Mouse (Mus musculus) MEL (cell line): Measurements from ENCODE around the gene Unc13c. TPM values are rescaled to one million over a fixed set of nuclear protein-coding genes. Genes with fewer than 3 reads are reported as not detected.

ENCODE experiments used
- DNase-seq: peaks from one replicate; pipeline ENCODE4 v3.0.0; 2011; ENCODE audit warnings: low read depth, low spot score
- H3K27ac ChIP-seq: 2 replicates; pipeline ENCODE4 v1.5.1; 2012; ENCODE audit warnings: low read depth, mild to moderate bottlenecking, control low read depth, low read length, moderate library complexity; ENCODE audit not compliant: control insufficient read depth
- H3K27me3 ChIP-seq, 2 experiments: fragments of 150-350 bp in 1 of 2; sonication (generic) in 1 of 2; 2 replicates each; pipeline ENCODE4 v1.6.1; 2012; ENCODE audit warnings: low read length in 2 of 2, mild to moderate bottlenecking in 2 of 2, improper control_type of control experiment in 1 of 2, moderate library complexity in 1 of 2; ENCODE audit not compliant: insufficient read depth in 2 of 2, control insufficient read depth in 1 of 2
- H3K36me3 ChIP-seq, 2 experiments: 2 replicates each; pipeline ENCODE4 v1.6.1; 2012 to 2014; ENCODE audit warnings: low read length in 2 of 2, improper control_type of control experiment in 1 of 2, inconsistent platforms in 1 of 2, mild to moderate bottlenecking in 1 of 2; ENCODE audit not compliant: insufficient read depth in 2 of 2, control insufficient read depth in 1 of 2
- H3K4me1 ChIP-seq, 2 experiments: fragments of 150-350 bp in 1 of 2; sonication (generic) in 1 of 2; 2 replicates each; pipeline ENCODE4 v1.6.1; 2012; ENCODE audit warnings: low read length in 2 of 2, improper control_type of control experiment in 1 of 2, mild to moderate bottlenecking in 1 of 2; ENCODE audit not compliant: insufficient read depth in 2 of 2, control insufficient read depth in 1 of 2
- H3K4me3 ChIP-seq, 2 experiments: fragments of 150-350 bp in 1 of 2; sonication (generic) in 1 of 2; 2 replicates each; pipeline ENCODE4 v1.5.1; 2012; ENCODE audit warnings: low read depth in 2 of 2, low read length in 2 of 2, mild to moderate bottlenecking in 2 of 2, moderate library complexity in 2 of 2, control low read depth in 1 of 2, improper control_type of control experiment in 1 of 2; ENCODE audit not compliant: control insufficient read depth in 1 of 2, insufficient read depth in 1 of 2
- H3K79me2 ChIP-seq: 2 replicates; pipeline ENCODE4 v1.6.1; 2012; ENCODE audit warnings: mild to moderate bottlenecking, low read length, moderate library complexity; ENCODE audit not compliant: control insufficient read depth, poor library complexity, insufficient read depth
- H3K9ac ChIP-seq: 2 replicates; pipeline ENCODE4 v1.6.1; 2012; ENCODE audit warnings: low read depth, mild to moderate bottlenecking, control low read depth, low read length, moderate library complexity; ENCODE audit not compliant: control insufficient read depth, poor library complexity, severe bottlenecking
- H3K9me3 ChIP-seq: fragments of 150-350 bp; sonication (generic); replicated peaks from 2 replicates; pipeline ENCODE4 v1.6.1; 2012; ENCODE audit warnings: mild to moderate bottlenecking, low read length, improper control_type of control experiment, moderate library complexity; ENCODE audit not compliant: insufficient read depth
- BHLHE40 ChIP-seq: IDR thresholded peaks from 2 replicates; pipeline ENCODE4 v1.6.1; 2012; ENCODE audit warnings: low read depth, mild to moderate bottlenecking, inconsistent platforms, low read length, improper control_type of control experiment, borderline replicate concordance
- CHD1 ChIP-seq: IDR thresholded peaks from 2 replicates; pipeline ENCODE4 v1.6.1; 2012; ENCODE audit warnings: low read depth, mild to moderate bottlenecking, inconsistent platforms, low read length, improper control_type of control experiment
- CTCF ChIP-seq, 3 experiments: IDR thresholded peaks in 2 of 3; conservative IDR thresholded peaks in 1 of 3; 2 replicates each; pipeline ENCODE4 v1.5.1; 2011 to 2012; ENCODE audit warnings: low read length in 3 of 3, low read depth in 2 of 3, mild to moderate bottlenecking in 2 of 3, improper control_type of control experiment in 1 of 3, inconsistent platforms in 1 of 3, mixed read lengths in 1 of 3, moderate library complexity in 1 of 3; ENCODE audit not compliant: control insufficient read depth in 1 of 3, insufficient read depth in 1 of 3, poor library complexity in 1 of 3, severe bottlenecking in 1 of 3
- E2F4 ChIP-seq: IDR thresholded peaks from 2 replicates; pipeline ENCODE4 v1.6.1; 2011; ENCODE audit warnings: low read depth, low read length, improper control_type of control experiment, borderline replicate concordance
- ELF1 ChIP-seq: IDR thresholded peaks from 2 replicates; pipeline ENCODE4 v1.6.1; 2014; ENCODE audit warnings: low read depth, mild to moderate bottlenecking, inconsistent platforms, low read length, improper control_type of control experiment, moderate library complexity
- ETS1 ChIP-seq: IDR thresholded peaks from 2 replicates; pipeline ENCODE4 v1.6.1; 2012; ENCODE audit warnings: low read depth, mild to moderate bottlenecking, inconsistent platforms, low read length, improper control_type of control experiment, moderate library complexity
- HCFC1 ChIP-seq: IDR thresholded peaks from 2 replicates; pipeline ENCODE4 v1.6.1; 2012; ENCODE audit warnings: low read depth, mild to moderate bottlenecking, inconsistent platforms, low read length, improper control_type of control experiment, moderate library complexity
- JUND ChIP-seq: IDR thresholded peaks from 2 replicates; pipeline ENCODE4 v1.6.1; 2011; ENCODE audit warnings: low read depth, mild to moderate bottlenecking, improper control_type of control experiment, low read length
- KAT2A ChIP-seq: conservative IDR thresholded peaks from 2 replicates; pipeline ENCODE4 v1.6.1; 2012; ENCODE audit warnings: low read depth, low read length, improper control_type of control experiment, inconsistent platforms
- MAFK ChIP-seq: IDR thresholded peaks from 2 replicates; pipeline ENCODE4 v1.6.1; 2011; ENCODE audit warnings: low read depth, mild to moderate bottlenecking, low read length, improper control_type of control experiment, borderline replicate concordance
- MAX ChIP-seq: IDR thresholded peaks from 2 replicates; pipeline ENCODE4 v1.6.1; 2011; ENCODE audit warnings: low read length, improper control_type of control experiment
- MAZ ChIP-seq: IDR thresholded peaks from 2 replicates; pipeline ENCODE4 v1.6.1; 2012; ENCODE audit warnings: low read depth, mild to moderate bottlenecking, inconsistent platforms, low read length, improper control_type of control experiment
- MYC ChIP-seq: IDR thresholded peaks from 2 replicates; pipeline ENCODE4 v1.6.1; 2011; ENCODE audit warnings: low read depth, mild to moderate bottlenecking, low read length, improper control_type of control experiment, moderate library complexity
- NELFE ChIP-seq: IDR thresholded peaks from 2 replicates; pipeline ENCODE4 v1.6.1; 2011; ENCODE audit warnings: low read depth, low read length, improper control_type of control experiment
- POLR2A ChIP-seq, 2 experiments: IDR thresholded peaks; 2 replicates each; pipeline ENCODE4 v1.6.1; 2011 to 2012; ENCODE audit warnings: low read length in 2 of 2, mild to moderate bottlenecking in 2 of 2, control low read depth in 1 of 2, improper control_type of control experiment in 1 of 2, low read depth in 1 of 2, moderate library complexity in 1 of 2; ENCODE audit not compliant: control insufficient read depth in 1 of 2, insufficient read depth in 1 of 2, poor library complexity in 1 of 2
- POLR2AphosphoS2 ChIP-seq: IDR thresholded peaks from 2 replicates; pipeline ENCODE4 v1.6.1; 2011; ENCODE audit warnings: low read length, improper control_type of control experiment
- TBP ChIP-seq: IDR thresholded peaks from 2 replicates; pipeline ENCODE4 v1.8.0; 2011; ENCODE audit warnings: low read depth, low read length, improper control_type of control experiment
- TCF12 ChIP-seq: IDR thresholded peaks from 2 replicates; pipeline ENCODE4 v1.6.1; 2014; ENCODE audit warnings: low read depth, mild to moderate bottlenecking, inconsistent platforms, low read length, improper control_type of control experiment, moderate library complexity
- ZNF384 ChIP-seq: IDR thresholded peaks from 2 replicates; pipeline ENCODE4 v1.6.1; 2012; ENCODE audit warnings: low read depth, mild to moderate bottlenecking, inconsistent platforms, low read length, improper control_type of control experiment
- polyA plus RNA-seq, 2 experiments: library from polyadenylated mRNA; stranded (reverse) in 1 of 2; unstranded in 1 of 2; fragments of >175 nt in 1 of 2; fragments of >200 nt in 1 of 2; gene quantifications; 2 replicates each; pipeline versions ENCODE4 v1.2.1 to v1.2.4; 2012; ENCODE audit warnings: low replicate concordance in 2 of 2, low read depth in 1 of 2; ENCODE audit not compliant: insufficient read length in 2 of 2, insufficient read depth in 1 of 2, missing spikeins in 1 of 2
- total RNA-seq: library from RNA; depleted of rRNA; stranded (reverse); fragments of 300-350 nt; gene quantifications from 2 replicates; pipeline ENCODE4 v1.2.3, GENCODE M21; 2012

Unc13c gene
- total and polyA plus RNA-seq, 3 experiments: not detected

GRCm38 (mm10) chr9:73450009-73450408, 518.8 kb downstream of the Unc13c start:
- no peaks in the 10 kb centered on the region for H3K79me2 ChIP-seq
- H3K27ac ChIP-seq: no peak overlapping the region
- H3K36me3 ChIP-seq: no peaks in the 10 kb centered on the region
- no peaks in the 10 kb centered on the region for H3K27me3 ChIP-seq
- H3K9ac ChIP-seq: no peak overlapping the region
- H3K4me3 ChIP-seq: no peak overlapping the region
- H3K9me3 ChIP-seq: no peaks in the 10 kb centered on the region
- no peaks in the 10 kb centered on the region for H3K4me1 ChIP-seq
- TF ChIP-seq MAFK (no peak), JUND (no peak), KAT2A (no peak), BHLHE40 (no peak), POLR2A (IDR thresholded peaks at IDR 0.05; ENCODE audit: control insufficient read depth in 1 of 2, insufficient read depth in 1 of 2, low read depth in 1 of 2, low read length in 2 of 2, poor library complexity in 1 of 2) (no peak), POLR2AphosphoS2 (no peak), HCFC1 (no peak), ELF1 (no peak), E2F4 (no peak), NELFE (no peak), TBP (no peak), CHD1 (no peak), MAX (no peak), TCF12 (no peak), ZNF384 (no peak), MAZ (no peak)
- DNase-seq: no peak

GRCm38 (mm10) chr9:73449216-73449615, 519.5 kb downstream of the Unc13c start:
- peak; percentile 3 for DNase-seq
- Histone ChIP-seq H3K27ac (no peak overlapping the region), H3K79me2 (no peaks in the 10 kb centered on the region), H3K36me3 (no peaks in the 10 kb centered on the region), H3K9ac (no peak overlapping the region), H3K27me3 (no peaks in the 10 kb centered on the region), H3K4me3 (no peak overlapping the region), H3K4me1 (no peaks in the 10 kb centered on the region), H3K9me3 (no peaks in the 10 kb centered on the region)
- TF ChIP-seq CTCF (IDR thresholded peaks at IDR 0.05 in 2 of 3, conservative IDR thresholded peaks at IDR 0.05 in 1 of 3; ENCODE audit: control insufficient read depth in 1 of 3, insufficient read depth in 1 of 3, low read depth in 2 of 3, low read length in 3 of 3, poor library complexity in 1 of 3, severe bottlenecking in 1 of 3) (peak in 2 of 3 experiments; percentile 15 to 16; a peak in 1 of 6 replicates), ETS1 (no peak), E2F4 (no peak), POLR2A (IDR thresholded peaks at IDR 0.05; ENCODE audit: control insufficient read depth in 1 of 2, insufficient read depth in 1 of 2, low read depth in 1 of 2, low read length in 2 of 2, poor library complexity in 1 of 2) (no peak), MYC (no peak), HCFC1 (no peak), CHD1 (no peak), MAFK (no peak), BHLHE40 (no peak)
